Mouse (Mus musculus): Measurements from ENCODE around the gene Vmn1r204.
"Not testable (repeated sequence)": the region's sequence is repeated elsewhere in the genome, so short reads cannot be mapped to it uniquely, and the experiment has no call there.

- not testable (repeated sequence) for TF ChIP-seq CTCF (conservative IDR thresholded peaks at IDR 0.05; ENCODE audit: low read length); NANOG (IDR thresholded peaks at IDR 0.05; ENCODE audit: borderline replicate concordance, low read length)
These were observed 21.9 kb downstream of the Vmn1r204 start for GRCm38 (mm10) chr13:22574911-22575310.

All from E14TG2a.4 (cell line).